Mouse (Mus musculus) cortical plate, adult 2 months (tissue): ENCODE data around the gene Snx6.

Experiments
- CTCF ChIP-seq: fragments of 200-500 bp; IDR thresholded peaks from 2 replicates; pipeline ENCODE4 v1.5.1; 2011; ENCODE audit warnings: mild to moderate bottlenecking, control low read depth, low read length; ENCODE audit not compliant: insufficient read depth; ENCODE audit errors: extremely low read depth
- POLR2A ChIP-seq: fragments of 200-500 bp; IDR thresholded peaks from 2 replicates; pipeline ENCODE4 v1.6.1; 2011; ENCODE audit warnings: mild to moderate bottlenecking, low read length, control low read depth; ENCODE audit not compliant: insufficient read depth; ENCODE audit errors: extremely low read depth

- TF ChIP-seq CTCF: no peak
- no peak for TF ChIP-seq POLR2A
These were observed 6.0 kb downstream of the Snx6 start for GRCm38 (mm10) chr12:54789346-54790143.
